Mouse (Mus musculus) T-helper 1 cell (primary cell): Measurements from ENCODE around the gene Rgl2.
"Not testable (repeated sequence)": the region's sequence is repeated elsewhere in the genome, so short reads cannot be mapped to it uniquely, and the experiment has no call there.

Experiments
- in situ Hi-C: fragments of 300-600 bp; cut with MboI, MseI; formaldehyde crosslinking; loops from one replicate; pipeline ENCODE4 v1.15.1; 2025; ENCODE audit warnings: high pct_unique_total_duplicates

Gene Rgl2

DNA sequence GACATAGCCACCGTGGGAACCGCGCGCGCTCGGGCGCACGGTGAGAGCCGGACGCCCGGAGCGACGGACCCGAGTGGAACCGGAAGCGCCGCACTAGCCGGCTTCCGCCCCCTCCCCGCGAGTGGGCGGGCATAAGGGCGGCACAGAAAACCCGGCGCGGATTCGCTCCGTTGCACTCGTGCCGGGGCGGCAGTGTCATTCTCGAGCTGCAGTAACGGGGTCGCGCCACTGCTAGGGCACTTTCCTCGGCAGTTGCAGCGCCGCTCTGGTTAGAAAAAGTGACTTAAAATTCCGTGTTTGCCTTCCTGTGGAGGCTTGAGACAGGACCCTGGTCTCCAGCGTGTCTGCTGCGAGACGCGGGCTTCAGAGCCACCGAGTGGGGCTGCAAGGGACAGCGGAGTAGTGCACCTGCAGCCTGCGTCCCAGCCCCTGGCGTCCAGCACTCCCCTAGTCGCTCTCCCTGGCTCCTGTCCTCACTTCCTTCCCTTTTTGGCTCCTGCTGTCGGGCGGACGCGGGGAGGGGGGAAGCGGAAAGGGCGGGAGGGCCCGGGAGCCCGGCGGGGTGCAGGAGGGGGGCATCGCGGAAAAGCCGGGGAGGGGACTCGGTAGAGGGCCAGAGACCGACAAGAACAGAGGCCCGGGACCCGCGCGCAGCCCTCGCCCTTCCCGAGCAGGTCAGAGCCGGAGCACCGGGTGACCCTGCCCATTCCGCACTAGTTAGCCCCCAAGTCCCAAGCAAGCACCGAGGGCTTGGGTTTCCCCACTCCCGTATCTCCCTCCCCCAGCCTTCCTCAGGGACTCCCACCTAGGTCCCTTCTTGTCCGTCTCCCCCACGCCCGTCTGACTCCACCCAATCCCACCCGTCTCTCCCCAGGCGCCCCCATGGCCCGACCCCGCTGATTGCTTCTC is at the start of gene Rgl2:
TSS of gene Rgl2 (plus strand) at position 173 of the 909 bp plus-strand sequence.
- in situ Hi-C loops: no loop called here

DNA sequence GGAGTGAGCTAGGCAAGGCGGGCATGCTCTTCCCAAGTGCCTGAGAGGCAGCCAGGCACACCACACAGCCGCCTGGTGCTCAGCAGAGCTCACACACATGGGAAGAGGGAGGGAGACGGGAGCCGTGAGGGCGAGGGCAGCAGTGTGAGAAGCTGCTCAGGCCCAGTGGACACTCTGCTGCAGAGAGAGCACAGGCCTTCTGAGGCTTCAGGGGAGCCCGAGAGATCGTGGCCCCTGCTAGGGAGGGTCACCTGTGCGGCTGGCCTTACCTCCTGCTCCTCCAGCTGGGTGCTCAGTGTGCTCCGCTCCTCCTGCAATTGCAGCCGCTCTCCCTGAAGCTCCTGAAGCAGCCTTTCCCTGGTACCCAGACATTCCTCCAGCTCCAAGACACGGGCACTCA is 45.0 kb upstream of the Rgl2 start:
- in situ Hi-C loops: not testable (repeated sequence)

DNA sequence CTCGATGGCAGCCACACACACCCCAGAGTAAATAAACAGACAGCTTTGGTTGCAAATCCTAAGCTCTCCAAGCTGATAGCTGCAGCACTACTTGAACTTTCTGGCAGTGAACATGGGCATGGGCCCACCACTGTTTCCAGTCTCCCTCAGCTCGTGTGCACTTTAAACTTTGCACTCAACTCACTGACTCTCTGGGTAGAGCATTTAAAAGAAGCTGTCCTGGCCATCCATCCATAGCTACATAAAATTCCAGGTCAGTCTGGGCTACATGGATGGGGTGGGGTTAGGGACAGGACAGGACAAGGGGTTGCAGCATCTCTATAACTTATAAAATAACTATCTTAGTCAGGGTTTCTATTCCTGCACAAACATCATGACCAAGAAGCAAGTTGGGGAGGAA is 41.5 kb upstream of the Rgl2 start:
- in situ Hi-C loops: not testable (repeated sequence)

DNA sequence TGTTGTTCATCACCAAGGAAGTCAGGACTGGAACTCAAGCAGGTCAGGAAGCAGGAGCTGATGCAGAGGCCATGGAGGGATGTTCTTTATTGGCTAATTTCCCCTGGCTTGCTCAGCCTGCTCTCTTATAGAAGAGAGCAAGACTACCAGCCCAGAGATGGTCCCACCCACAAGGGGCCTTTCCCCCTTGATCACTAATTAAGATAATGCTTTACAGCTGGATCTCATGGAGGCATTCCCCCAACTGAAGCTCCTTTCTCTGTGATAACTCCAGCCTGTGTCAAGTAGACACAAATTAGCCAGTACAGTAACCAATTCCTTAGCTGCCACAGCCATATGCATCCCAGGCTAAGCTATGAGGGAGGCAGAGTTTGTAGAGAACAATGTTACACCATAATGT is 41.1 kb upstream of the Rgl2 start:
- in situ Hi-C loops: not testable (repeated sequence)

DNA sequence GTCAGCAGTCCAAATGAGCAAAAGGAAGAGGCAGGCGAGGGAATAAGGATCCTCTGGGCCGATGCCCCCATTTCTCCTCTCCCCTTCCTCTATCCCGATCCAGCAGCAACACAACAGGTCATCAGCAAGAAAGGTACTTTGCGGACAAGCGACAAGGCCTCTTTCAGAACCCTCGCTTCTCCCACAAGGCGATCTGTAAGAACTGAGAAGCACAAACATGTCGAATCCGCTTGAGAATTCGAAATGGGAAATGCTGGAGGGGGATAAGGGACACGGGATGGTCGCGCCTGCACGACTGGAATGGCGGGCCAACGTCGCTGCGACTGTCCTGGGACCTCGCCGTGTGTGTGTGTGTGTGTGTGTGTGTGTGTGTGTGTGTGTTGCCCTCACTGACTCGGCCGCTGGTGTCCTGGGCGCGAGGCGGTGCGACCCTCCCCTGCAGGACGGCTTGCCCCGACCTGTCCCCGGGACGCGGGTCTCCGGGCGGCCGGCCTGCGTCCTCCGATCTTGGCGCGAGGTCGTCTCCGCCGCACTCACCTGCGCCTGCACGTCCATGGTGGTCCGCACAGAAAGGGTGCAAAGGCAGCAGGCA is 39.3 kb upstream of the Rgl2 start:
- in situ Hi-C loops: not testable (repeated sequence)

DNA sequence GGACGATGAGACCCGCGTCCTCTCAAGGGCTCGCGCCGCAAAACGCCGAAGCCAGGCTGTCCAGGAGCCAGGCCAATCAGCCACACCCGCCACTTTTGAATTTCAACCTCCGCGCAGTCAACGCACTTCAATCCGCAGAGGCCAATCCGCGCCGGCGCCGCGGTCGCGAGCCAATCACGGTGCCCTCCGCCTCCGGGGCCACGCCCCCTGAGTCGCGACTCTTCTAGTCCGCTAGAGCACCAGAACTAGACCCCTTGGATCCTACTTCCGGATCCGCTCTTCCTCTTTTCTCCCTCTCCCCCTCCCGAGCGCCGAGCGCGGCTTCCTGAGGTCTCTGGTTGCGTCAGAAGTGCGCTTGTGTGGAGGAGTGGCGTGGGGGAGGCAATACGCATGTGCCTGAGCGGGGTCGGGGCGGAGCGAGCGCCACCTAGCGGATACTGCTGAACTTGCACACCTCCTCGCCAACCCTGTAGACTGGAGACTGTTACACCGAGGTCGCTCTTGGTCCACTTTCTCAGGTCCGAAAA is 38.7 kb upstream of the Rgl2 start, which contains the start of gene Kifc1:
TSS of gene Kifc1 (minus strand) at position 129 of the 527 bp plus-strand sequence.
- in situ Hi-C loops: no loop called here

DNA sequence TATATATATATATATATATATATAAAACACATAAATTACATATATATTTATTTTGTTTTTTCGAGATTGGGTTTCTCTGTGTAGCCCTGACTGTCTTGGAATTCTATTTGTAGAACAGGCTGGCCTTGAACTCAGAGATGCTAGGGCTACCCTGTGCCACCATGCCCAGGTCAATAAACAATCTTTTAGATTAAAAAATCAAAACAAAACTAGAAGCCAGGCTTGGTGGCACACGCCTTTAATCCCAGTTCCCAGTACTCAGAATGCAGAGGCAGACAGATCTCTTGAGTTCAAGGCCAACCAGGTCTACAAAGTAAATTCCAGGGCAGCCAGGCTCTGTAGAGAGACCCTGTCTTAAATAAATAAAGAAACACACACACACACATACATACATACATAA is 38.0 kb upstream of the Rgl2 start:
- in situ Hi-C loops: no loop called here

DNA sequence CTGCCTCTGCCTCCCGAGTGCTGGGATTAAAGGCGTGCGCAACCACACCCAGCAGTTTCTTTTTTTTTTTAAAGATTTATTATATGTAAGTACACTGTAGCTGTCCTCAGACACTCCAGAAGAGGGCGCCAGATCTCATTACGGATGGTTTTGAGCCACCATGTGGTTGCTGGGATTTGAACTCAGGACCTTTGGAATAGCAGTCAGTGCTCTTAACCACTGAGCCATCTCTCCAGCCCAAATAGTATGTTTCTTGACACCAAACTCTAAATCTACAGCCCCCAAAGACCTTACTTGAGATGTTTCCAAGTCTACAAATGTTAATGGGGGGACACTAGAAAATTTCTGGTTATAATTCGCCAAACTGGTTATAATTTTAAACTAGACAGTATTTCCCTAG is 37.5 kb upstream of the Rgl2 start:
- in situ Hi-C loops: not testable (repeated sequence)

DNA sequence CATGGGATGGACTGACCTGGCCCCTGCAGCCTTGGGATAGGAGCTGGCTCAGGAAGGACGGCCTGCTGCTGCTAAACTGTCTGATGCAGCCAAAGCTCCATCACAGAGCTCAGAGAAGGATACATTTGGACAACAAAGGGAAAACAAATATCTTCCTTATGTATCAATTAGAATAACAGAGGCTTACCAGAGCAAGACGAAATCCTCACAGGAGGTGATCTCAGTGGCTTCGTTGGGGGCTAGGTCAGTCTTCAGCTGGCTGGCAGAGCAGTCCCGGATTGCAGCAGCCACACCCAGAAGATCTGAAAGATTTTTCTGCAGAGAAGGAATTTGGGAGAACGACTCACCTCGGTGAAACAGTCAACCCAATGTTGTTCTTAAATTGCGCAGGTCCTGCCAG is 36.9 kb upstream of the Rgl2 start:
- in situ Hi-C loops: no loop called here

DNA sequence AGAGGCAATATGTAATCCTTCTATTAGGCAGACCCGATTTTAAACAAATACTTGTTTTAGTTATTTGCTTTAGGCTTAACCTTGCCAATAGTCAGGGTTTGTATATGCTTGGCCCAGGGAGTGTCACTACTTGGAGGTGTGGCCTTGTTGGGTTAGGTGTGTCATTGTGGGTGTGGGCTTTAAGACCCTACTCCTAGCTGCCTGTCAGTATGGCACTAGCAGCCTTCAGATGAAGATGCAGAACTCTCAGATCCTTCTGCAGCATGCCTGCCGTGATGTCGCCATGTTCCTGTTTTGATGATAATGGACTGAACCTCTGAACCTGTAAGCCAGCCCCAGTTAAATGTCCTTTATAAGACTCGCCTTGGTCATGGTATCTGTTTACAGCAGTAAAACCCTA is 36.3 kb upstream of the Rgl2 start:
- in situ Hi-C loops: not testable (repeated sequence)

DNA sequence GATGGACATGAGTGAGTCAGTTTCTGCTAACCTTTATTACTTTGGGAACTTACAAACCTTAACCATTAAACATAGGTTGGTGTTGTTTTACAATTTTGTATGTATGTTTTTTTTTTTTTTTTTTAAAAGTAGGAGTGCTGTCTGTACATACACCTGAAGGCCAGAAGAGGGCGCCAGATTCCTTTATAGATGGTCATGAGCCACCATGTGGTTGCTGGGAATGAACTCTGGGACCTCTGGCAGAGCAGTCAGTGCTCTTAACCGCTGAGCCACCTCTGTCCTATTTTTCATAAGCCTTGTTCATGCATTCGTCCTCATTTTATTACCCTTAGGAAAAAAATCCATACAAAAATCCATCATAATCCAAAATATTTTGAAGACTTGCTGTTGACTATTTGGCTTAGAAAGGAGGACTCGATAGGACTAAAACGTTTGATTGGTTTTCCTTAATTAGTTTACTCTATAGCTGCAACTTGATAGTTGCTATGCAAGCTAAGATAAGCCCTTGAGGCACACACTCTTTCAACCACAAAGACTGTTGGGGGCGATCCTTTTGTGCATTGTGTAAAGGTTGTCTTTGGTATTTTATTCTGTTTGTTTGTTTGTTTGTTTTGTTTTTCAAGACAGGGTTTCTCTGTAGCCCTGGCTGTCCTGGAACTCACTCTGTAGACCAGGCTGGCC is 32.1 kb upstream of the Rgl2 start:
- in situ Hi-C loops: no loop called here

DNA sequence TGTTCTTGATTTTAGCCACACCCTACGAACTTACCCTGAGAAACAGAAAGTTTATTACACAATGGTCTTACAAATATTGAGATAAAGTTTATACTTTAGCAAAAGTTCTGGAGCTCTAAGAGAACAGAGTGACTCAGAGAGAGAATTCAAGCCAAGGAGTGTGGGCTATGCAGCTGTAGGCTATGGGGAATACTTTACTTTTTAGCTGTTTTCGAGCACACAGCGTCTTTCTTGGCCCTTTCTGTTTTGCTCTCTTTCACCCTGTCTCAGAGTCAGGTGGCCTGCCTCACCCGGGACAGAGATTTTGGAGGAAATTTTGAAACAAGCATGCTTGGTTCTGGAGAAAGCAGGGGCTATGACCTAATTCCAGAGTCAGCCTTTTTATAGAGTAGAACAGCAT is 31.1 kb upstream of the Rgl2 start:
- in situ Hi-C loops: not testable (repeated sequence)

DNA sequence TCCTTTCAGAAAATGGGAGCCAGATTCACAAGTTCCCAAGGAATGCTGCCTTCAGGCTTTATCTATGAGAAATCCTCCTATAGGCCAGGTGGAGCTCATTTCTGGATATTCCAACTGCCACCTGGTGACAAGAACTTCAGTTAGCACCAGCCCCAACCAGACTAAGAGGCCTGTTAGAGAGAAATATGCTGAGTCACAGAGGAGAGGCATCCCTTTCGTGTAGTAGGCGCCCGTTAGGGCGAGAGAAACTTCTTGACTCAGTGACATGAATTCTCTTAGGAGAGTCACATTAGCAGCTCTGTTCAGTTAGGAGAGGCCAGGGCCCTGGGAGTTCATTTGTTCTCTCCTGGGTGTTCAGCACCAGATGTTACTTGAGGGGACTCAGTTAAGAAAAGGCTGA is 29.7 kb upstream of the Rgl2 start:
- in situ Hi-C loops: no loop called here

DNA sequence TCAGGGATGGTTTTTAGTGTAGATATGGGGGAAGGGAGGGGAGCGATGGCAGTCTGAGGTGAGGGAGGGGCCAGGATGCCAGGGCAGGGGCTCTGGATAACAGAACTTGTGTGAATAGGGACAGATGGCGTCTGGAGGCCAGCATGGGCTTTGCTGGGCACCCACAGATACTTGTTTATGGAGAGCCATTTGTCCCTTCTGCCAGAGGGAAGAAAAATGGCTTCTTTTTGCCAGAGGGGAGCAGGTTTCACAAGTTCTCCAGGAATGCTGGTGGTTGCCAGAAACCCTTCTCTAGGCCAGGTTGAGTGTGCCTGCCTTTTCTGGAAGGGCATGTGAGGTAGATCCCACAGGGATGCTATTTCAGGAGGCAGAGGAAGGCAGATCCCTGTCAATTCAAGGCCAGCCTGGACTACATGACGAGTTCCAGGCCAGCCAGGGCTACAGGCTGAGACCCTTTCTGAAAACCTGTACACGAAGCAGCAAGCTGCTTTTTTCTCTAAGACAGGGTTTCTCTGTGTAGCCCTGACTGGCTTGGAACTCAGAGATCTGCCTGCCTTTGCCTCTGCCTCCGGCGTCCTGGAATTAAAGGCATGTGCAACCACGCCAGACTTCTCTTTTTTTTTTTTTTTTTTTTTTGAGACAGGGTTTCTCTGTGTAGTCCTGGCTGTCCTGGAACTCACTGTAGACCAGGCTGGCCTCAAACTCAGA is 28.9 kb upstream of the Rgl2 start:
- in situ Hi-C loops: no loop called here

DNA sequence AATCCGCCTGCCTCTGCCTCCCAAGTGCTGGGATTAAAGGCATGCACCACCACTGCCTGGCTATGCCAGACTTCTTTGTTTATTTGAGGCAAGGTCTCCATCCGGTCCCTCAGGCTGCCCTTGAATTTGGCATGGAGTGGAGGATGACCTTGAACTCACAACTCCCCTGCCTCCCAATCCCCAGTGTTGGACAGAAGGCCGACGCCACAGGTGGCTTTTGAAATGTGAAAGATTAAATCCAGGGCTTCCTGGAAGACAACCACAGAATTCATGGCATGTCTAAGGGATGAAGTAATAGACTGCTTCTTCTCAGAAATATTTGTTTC is 28.4 kb upstream of the Rgl2 start:
- in situ Hi-C loops: no loop called here

DNA sequence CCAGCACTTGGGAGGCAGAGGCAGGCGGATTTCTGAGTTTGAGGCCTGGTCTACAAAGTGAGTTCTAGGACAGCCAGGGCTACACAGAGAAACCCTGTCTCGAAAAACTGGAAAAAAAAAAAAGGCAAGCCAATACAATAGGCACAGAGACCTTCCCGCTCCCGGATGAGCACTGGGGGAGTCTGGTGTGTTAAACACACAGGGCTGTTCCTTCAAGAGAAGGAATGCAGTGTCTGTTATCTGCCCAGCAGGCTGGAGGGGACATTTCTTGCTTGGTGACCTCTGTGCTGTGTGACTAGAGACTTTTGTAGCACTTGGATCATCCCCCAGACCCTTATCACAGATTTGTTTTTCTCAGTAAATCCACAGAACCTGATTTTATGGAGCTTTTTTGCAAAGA is 27.7 kb upstream of the Rgl2 start:
- in situ Hi-C loops: no loop called here

DNA sequence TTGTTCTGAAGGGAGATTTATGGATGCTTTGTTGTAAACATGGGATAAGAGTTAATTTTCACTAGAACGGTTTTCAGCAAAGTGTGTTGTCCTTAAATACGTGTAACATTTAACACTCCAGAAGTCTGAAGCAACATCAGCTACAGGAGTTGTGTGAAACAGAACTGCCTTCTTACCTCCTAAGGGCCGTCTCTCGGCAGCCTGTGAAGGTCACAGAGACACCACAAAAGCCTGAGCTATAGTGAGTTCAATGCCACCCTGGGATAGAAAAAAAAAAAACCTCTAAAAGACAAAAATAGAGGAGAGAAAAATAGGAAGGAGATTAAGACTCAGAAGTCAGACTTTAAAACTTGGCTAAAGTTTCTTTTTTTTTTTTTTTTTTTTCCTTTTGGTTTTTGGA is 27.3 kb upstream of the Rgl2 start:
- in situ Hi-C loops: no loop called here

DNA sequence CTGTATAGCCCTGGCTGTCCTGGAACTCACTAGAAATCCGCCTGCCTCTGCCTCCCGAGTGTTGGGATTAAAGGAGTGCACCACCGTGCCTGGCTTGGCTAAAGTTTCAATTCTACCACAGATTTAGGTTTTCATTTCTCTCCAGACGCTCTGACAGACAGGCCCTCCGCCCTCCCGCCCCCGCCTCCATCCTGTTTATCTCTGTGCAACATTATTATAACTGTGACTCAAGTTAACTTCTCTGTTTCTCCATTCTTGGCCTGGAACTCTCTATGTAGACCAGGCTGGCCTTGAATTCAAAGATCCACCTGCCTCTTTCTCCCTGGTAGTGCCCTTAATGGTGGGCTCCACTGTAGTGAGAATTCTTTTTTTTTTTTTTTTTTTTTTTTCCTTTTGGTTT is 26.9 kb upstream of the Rgl2 start:
- in situ Hi-C loops: no loop called here

DNA sequence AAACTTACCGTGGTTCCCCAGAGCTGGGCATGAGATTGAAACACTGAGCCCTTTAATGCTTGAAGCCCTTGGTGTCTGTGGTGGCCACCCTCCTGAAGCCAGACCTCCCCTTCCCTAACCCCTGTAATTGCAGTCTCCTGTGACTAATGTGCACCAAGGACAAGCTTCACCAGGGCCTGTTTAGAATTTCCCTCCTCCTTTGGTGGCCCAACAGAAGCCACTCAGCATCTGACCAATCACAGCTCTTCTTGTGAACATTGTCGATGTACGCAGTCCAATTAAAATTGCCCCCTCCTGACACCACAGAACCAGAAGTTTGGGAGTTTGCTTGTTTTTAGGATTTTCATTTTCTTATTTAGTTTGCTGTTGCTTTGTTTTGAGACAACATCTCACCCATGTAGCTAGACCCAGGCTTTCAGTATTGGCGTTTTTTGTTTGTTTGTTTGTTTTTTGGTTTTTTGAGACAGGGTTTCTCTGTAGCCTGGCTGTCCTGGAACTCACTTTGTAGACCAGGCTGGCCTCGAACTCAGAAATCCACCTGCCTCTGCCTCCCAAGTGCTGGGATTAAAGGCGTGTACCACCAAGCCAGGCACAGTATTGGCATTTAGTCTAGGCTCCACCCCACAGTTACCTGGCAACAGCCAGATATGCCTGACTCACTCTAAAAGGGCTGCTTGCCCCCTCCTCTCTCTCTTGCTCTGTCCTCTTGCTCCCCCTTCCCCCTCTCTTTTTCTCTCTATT is 25.3 kb upstream of the Rgl2 start:
- in situ Hi-C loops: not testable (repeated sequence)

DNA sequence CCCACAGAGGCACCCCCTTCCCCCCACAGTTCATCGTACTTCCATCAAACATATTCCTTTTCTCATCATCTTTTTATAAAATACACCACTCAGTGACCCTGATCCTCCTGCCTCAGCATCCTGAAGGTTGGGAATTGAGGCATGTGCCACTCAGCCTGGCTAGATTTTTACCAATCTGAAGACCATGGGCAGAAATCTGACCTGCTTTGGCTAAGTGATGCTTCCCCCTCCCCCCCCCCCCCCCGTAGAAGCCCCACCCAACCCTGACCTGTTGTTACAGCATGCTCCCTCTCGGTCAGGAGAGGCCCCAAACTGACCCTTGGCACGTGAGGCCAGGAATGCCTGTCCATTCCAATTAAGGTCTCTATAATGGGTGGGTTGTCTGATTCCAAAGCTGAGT is 24.5 kb upstream of the Rgl2 start, which contains the start of gene Platr17:
TSS of gene Platr17 (plus strand) at position 301 of the 400 bp plus-strand sequence.
- in situ Hi-C loops: not testable (repeated sequence)
